Comparison of ENCODE assay signal across 11 mouse cellular contexts in the genomic region with DNA sequence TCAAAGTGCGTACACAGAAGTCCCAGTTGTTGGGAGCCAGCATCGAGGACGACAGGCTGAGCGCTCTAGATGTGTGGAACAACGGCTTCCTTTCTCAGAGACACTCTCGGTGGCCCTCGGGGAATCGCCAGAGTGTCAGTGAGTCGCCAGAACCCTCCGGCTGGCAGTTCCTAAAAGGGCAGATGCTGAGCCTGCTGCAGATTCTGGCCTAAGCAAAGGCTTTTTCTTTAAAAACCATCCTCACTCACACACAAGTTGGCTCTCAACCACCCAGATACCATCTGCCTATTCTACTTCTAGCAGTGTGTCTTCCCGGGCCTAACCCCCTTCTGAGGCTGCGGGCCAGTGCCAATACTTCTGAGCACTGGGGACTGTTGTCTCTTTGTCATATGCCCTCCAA. TPM values are rescaled to one million over a fixed set of nuclear protein-coding genes. Genes with fewer than 3 reads are reported as not detected.
DNase-seq lines count a peak whose midpoint lies in the region; ATAC-seq and TF ChIP-seq lines count a peak whose summit lies in the region.
"Had no signal": no experiment of that assay in that cellular context is flagged by ENCODE, and none has a peak within 500 bp of the region (broad histone marks: within the 10 kb centered on the region; RNA-seq: fewer than 3 reads in every experiment).

No protein-coding gene starts in this region.

- H3K4me3 ChIP-seq in ES-E14 (ENCODE audit: insufficient read depth in 1 of 2, low read depth in 1 of 2, low read length in 2 of 2, poor library complexity in 1 of 2, severe bottlenecking in 1 of 2), result no peak overlapping the region
- H3K4me3 ChIP-seq in hindbrain, embryonic 12.5 days, result no peak overlapping the region

- in situ Hi-C loops in ES-E14 (cut with MboI; ENCODE audit: low sequenced_read_pairs in 2 of 2, unreplicated experiment in 2 of 2), result no loop called here

- H3K9me3 ChIP-seq in ES-E14 (ENCODE audit: control insufficient read depth, insufficient read depth, low read depth, low read length), result no peaks in the 10 kb centered on the region
- H3K9me3 ChIP-seq in hindbrain, embryonic 12.5 days (replicated peaks), result no peaks in the 10 kb centered on the region
- H3K9me3 ChIP-seq: megakaryocyte, embryonic 14.5 days had no signal

- H3K27me3 ChIP-seq in hindbrain, embryonic 12.5 days, result no peaks in the 10 kb centered on the region
- H3K27me3 ChIP-seq: megakaryocyte, embryonic 14.5 days had no signal

- DNase-seq in ES-E14 (ENCODE audit: low read depth, low spot score), result no peak
- peak; percentile 55 for DNase-seq in cerebellum, adult 8-10 months
- DNase-seq in left cerebral cortex, postnatal 25 days (ENCODE audit: low spot score in 2 of 2), result peak; percentile 42 to 91
- DNase-seq in urinary bladder, postnatal 10 days (ENCODE audit: low spot score), result no peak
- no peak for DNase-seq in kidney, adult 11 months
- DNase-seq in gastrocnemius, postnatal 25 days, result no peak
- DNase-seq: gastrocnemius, postnatal 36 days; kidney, postnatal 25 days had no signal

- 0 out of 2 replicates have a peak overlapping the region, but pooled peaks have one; percentile 13 for H3K27ac ChIP-seq in ES-E14 (ENCODE audit: insufficient read depth, low read depth, low read length, poor library complexity, severe bottlenecking)
- peak overlapping the region; percentile 17; the same call in 1 of the 2 replicates for H3K27ac ChIP-seq in hindbrain, embryonic 12.5 days

- H3K4me1 ChIP-seq in ES-E14 (ENCODE audit: control insufficient read depth in 2 of 2, insufficient read depth in 2 of 2, low read length in 2 of 2, poor library complexity in 1 of 2), result peaks cover 3 to 26% of the 10 kb centered on the region in 2 experiments; a peak in 2 of 4 replicates
- peaks cover 55% of the 10 kb centered on the region for H3K4me1 ChIP-seq in hindbrain, embryonic 12.5 days

- H3K9ac ChIP-seq in ES-E14 (ENCODE audit: insufficient read depth, low read depth, low read length, poor library complexity, severe bottlenecking), result no peak overlapping the region
- H3K9ac ChIP-seq in hindbrain, embryonic 12.5 days, result no peak overlapping the region

- H3K36me3 ChIP-seq in ES-E14 (ENCODE audit: control insufficient read depth, insufficient read depth, low read length, poor library complexity, severe bottlenecking), result peaks cover 36% of the 10 kb centered on the region
- H3K36me3 ChIP-seq in hindbrain, embryonic 12.5 days, result peaks cover 15% of the 10 kb centered on the region

- no peak for ATAC-seq in hindbrain, embryonic 12.5 days (ENCODE audit: low FRiP score)
- ATAC-seq in megakaryocyte, adult 5-6 weeks (ENCODE audit: poor library complexity, severe bottlenecking), result no peak

- intact Hi-C loops in left cerebral cortex, postnatal 25 days (cut with DNase I), result loop anchor here (1.0 to 10.0 kb wide), 3 partner anchors 19 to 395 kb away; a partner anchor contains a TSS

- no peak overlapping the region for H3K4me2 ChIP-seq in hindbrain, embryonic 12.5 days (replicated peaks)

- WGBS in hindbrain, embryonic 12.5 days, result 40% methylated on average over 12 of the region's 12 CpGs

TF ChIP-seq in ES-E14, 5 proteins besides CTCF, POLR2A, EP300 and RAD21:
- TF ChIP-seq ZNF384 (IDR thresholded peaks at IDR 0.05; ENCODE audit: low read depth, low read length) (no peak), MAFK (IDR thresholded peaks at IDR 0.05; ENCODE audit: insufficient read depth, low read depth, low read length) (no peak)

RNA-seq across cellular contexts. Expression of a gene that starts 45.2 kb away (rescaled TPM):
- total RNA-seq in ES-E14 (2012; rRNA removed), result 152 and 158 TPM in 2 replicates
- polyA plus RNA-seq in hindbrain, embryonic 12.5 days (2016; fragmentation: Nextera tagmentation; extraction: Ambion mirVana), result 98.6 and 112 TPM in 2 replicates
- total RNA-seq in left cerebral cortex, postnatal 25 days (2021), result 10 to 100 TPM; 44.6 to 46.9 TPM
- total RNA-seq in megakaryocyte, adult 5-6 weeks (2015), result 71.2 and 79.5 TPM in 2 replicates
- 75.3 and 77.6 TPM in 2 replicates for total RNA-seq in megakaryocyte, adult 5-6 weeks (2017)
- 10 to 100 TPM; 16.9 to 29.3 TPM for total RNA-seq in gastrocnemius, postnatal 25 days (2021)

Comparison
In these comparisons a context has a peak if more than half of its experiments do, and no peak if none do; other contexts are left out.
1. DNase-seq: peak in cerebellum, adult 8-10 months (single experiment) and left cerebral cortex, postnatal 25 days (2 of 2); none in ES-E14 (single experiment), urinary bladder, postnatal 10 days (single experiment), kidney, adult 11 months (single experiment) and gastrocnemius, postnatal 25 days (single experiment).